8 mouse cellular contexts compared by ENCODE assay signal in genomic region chr17:83288143-83288492, GRCm38 (mm10).
DNase-seq lines count a peak whose midpoint lies in the region; ATAC-seq and TF ChIP-seq lines count a peak whose summit lies in the region.

No protein-coding gene starts in this region.

- H3K27me3 ChIP-seq in intestine, postnatal 0 days (replicated peaks; ENCODE audit: control insufficient read depth, insufficient read depth, low read length): no peaks in the 10 kb centered on the region
- no peaks in the 10 kb centered on the region for H3K27me3 ChIP-seq in neural tube, embryonic 11.5 days (ENCODE audit: control insufficient read depth, insufficient read depth, low read length)

- no peaks in the 10 kb centered on the region for H3K36me3 ChIP-seq in intestine, postnatal 0 days (ENCODE audit: control insufficient read depth, insufficient read depth)
- H3K36me3 ChIP-seq in neural tube, embryonic 11.5 days (ENCODE audit: control insufficient read depth, insufficient read depth, low read length): no peaks in the 10 kb centered on the region

- H3K9ac ChIP-seq in intestine, postnatal 0 days (ENCODE audit: low read depth, low read length): no peak overlapping the region
- H3K9ac ChIP-seq in neural tube, embryonic 11.5 days (ENCODE audit: low read length): no peak overlapping the region

- no peaks in the 10 kb centered on the region for H3K9me3 ChIP-seq in intestine, postnatal 0 days (ENCODE audit: control insufficient read depth)
- no peaks in the 10 kb centered on the region for H3K9me3 ChIP-seq in neural tube, embryonic 11.5 days (ENCODE audit: control insufficient read depth, low read length)

- TF ChIP-seq CTCF in intestine, postnatal 0 days (IDR thresholded peaks at IDR 0.05; ENCODE audit: low read depth): peak; percentile 46

- peak; percentile 65; the same call in 1 of the 2 replicates for ATAC-seq in intestine, postnatal 0 days
- 0 out of 2 replicates have a peak, but pooled peaks have one; percentile 53 for ATAC-seq in neural tube, embryonic 11.5 days (ENCODE audit: insufficient read depth, low FRiP score, low TSS enrichment)
- no peak for ATAC-seq in erythroid progenitor cell, adult 5-6 weeks (replicated peaks; ENCODE audit: low FRiP score, poor library complexity, severe bottlenecking)

- H3K4me1 ChIP-seq in intestine, postnatal 0 days (replicated peaks; ENCODE audit: control insufficient read depth, insufficient read depth, low read length): peaks cover 8% of the 10 kb centered on the region; the same call in 1 of the 2 replicates
- H3K4me1 ChIP-seq in neural tube, embryonic 11.5 days (ENCODE audit: control insufficient read depth, insufficient read depth, low read length): no peaks in the 10 kb centered on the region

- no peak overlapping the region for H3K27ac ChIP-seq in intestine, postnatal 0 days (ENCODE audit: low read depth, low read length)
- no peak overlapping the region for H3K27ac ChIP-seq in neural tube, embryonic 11.5 days (ENCODE audit: low read depth, low read length)

- H3K4me2 ChIP-seq in intestine, postnatal 0 days (replicated peaks; ENCODE audit: low read depth): no peak overlapping the region
- no peak overlapping the region for H3K4me2 ChIP-seq in neural tube, embryonic 11.5 days (ENCODE audit: low read depth)

- 12% methylated on average over 7 of the region's 7 CpGs for WGBS in intestine, postnatal 0 days
- 20% methylated on average over 7 of the region's 7 CpGs for WGBS in neural tube, embryonic 11.5 days

- H3K4me3 ChIP-seq in intestine, postnatal 0 days (ENCODE audit: low read depth, low read length): no peak overlapping the region
- no peak overlapping the region for H3K4me3 ChIP-seq in neural tube, embryonic 11.5 days (ENCODE audit: low read depth, low read length)

- peak; percentile 35 for DNase-seq in MN1 (ENCODE audit: low spot score)
- DNase-seq in embryo, embryonic 10.5 days (ENCODE audit: low spot score): peak; percentile 66
- DNase-seq in heart, adult 8-10 months (ENCODE audit: low spot score): peak; percentile 51
- DNase-seq in neural tube, embryonic 11.5 days (ENCODE audit: low spot score): peak; percentile 53
- no peak for DNase-seq in spleen, postnatal 36 days (ENCODE audit: low spot score in 2 of 2)
- no peak for DNase-seq in cerebellum, adult 9-10 months

Comparison
In these comparisons a context has a peak if more than half of its experiments do, and no peak if none do; other contexts are left out.
1. DNase-seq: peak in MN1 (single experiment), embryo, embryonic 10.5 days (single experiment), heart, adult 8-10 months (single experiment) and neural tube, embryonic 11.5 days (single experiment); none in spleen, postnatal 36 days (0 of 2) and cerebellum, adult 9-10 months (single experiment).